Mouse (Mus musculus) central nervous system, embryonic 11.5 days (tissue): Measurements from ENCODE around the gene Hdac2. TPM values are rescaled to one million over a fixed set of nuclear protein-coding genes. Genes with fewer than 3 reads are reported as not detected.

ENCODE experiments used
- polyA plus RNA-seq: library from polyadenylated mRNA; depleted of rRNA; stranded (reverse); fragments of >200 nt; gene quantifications from 2 replicates; pipeline ENCODE4 v1.2.3, GENCODE M21; 2012; rRNA removed

Gene Hdac2
- 268 and 399 TPM in 2 replicates for polyA plus RNA-seq

GRCm38 (mm10) chr10:36974086-36974675, at the start of gene Hdac2:
Gene Hdac2 (plus strand): TSS chr10:36974544.

Other genes starting within 250 kb of the Hdac2 start
- 336 and 361 TPM in 2 replicates for gene Marcks, start 164.4 kb downstream of the Hdac2 start, polyA plus RNA-seq